Mouse (Mus musculus) neural tube, embryonic 11.5 days (tissue): ENCODE results near the gene H2bfm. TPM values are rescaled to one million over a fixed set of nuclear protein-coding genes. Genes with fewer than 3 reads are reported as not detected.
A peak's percentile ranks its signal among the peaks of the same experiment; 100 is the strongest.

Experiments used
- ATAC-seq: fragments of 200-750 bp; cut with Nextera tagmentation; 2 replicates; pipeline ENCODE4 v1.8.0; 2017; ENCODE audit warnings: moderate number of reproducible peaks, mild to moderate bottlenecking, moderate TSS enrichment, moderate library complexity; ENCODE audit not compliant: insufficient read depth, low FRiP score, low TSS enrichment
- DNase-seq: peaks from one replicate; pipeline ENCODE4 v3.0.0-alpha.2; 2015; ENCODE audit warnings: low spot score
- H3K27ac ChIP-seq: fragments of 300-500 bp; sonication (generic); 2 replicates; pipeline ENCODE4 v1.5.1; 2014; ENCODE audit warnings: low read depth, mild to moderate bottlenecking, low read length
- H3K27me3 ChIP-seq: fragments of 300-500 bp; sonication (generic); 2 replicates; pipeline ENCODE4 v1.6.1; 2014; ENCODE audit warnings: mild to moderate bottlenecking, low read length, mixed read lengths; ENCODE audit not compliant: control insufficient read depth, insufficient read depth
- H3K36me3 ChIP-seq: fragments of 300-500 bp; sonication (generic); 2 replicates; pipeline ENCODE4 v1.6.1; 2014; ENCODE audit warnings: mild to moderate bottlenecking, low read length, moderate library complexity, mixed read lengths; ENCODE audit not compliant: control insufficient read depth, insufficient read depth
- H3K4me1 ChIP-seq: fragments of 300-500 bp; sonication (generic); 2 replicates; pipeline ENCODE4 v1.6.1; 2014; ENCODE audit warnings: low read length, mixed read lengths; ENCODE audit not compliant: control insufficient read depth, insufficient read depth
- H3K4me2 ChIP-seq: fragments of 300-500 bp; sonication (generic); 2 replicates; pipeline ENCODE4 v1.6.1; 2014; ENCODE audit warnings: low read depth, mild to moderate bottlenecking, moderate library complexity
- H3K4me3 ChIP-seq: fragments of 300-500 bp; sonication (generic); 2 replicates; pipeline ENCODE4 v1.5.1; 2014; ENCODE audit warnings: low read depth, low read length
- H3K9ac ChIP-seq: fragments of 300-500 bp; sonication (generic); 2 replicates; pipeline ENCODE4 v1.6.1; 2014; ENCODE audit warnings: mild to moderate bottlenecking, low read length
- H3K9me3 ChIP-seq: fragments of 300-500 bp; sonication (generic); 2 replicates; pipeline ENCODE4 v1.6.1; 2016; ENCODE audit warnings: low read length; ENCODE audit not compliant: control insufficient read depth
- WGBS: fragments of 180-500 bp; shearing (Covaris S2); extraction: QIAGEN DNeasy Blood & Tissue Kit; methylation state at CpG from one replicate; pipeline ENCODE4 v1.1.7; 2014; 5-methylcytosine and 5-hydroxymethylcytosine counted together
- polyA plus RNA-seq: library from polyadenylated mRNA; unstranded; fragments of >200 nt; fragmentation: Nextera tagmentation; extraction: Ambion mirVana; gene quantifications from 2 replicates; pipeline ENCODE4 v1.2.1, GENCODE M21; 2014

Gene H2bfm
- polyA plus RNA-seq, 1 experiment from 2014 or later = not detected

- WGBS = 30% methylated on average over 15 of the region's 15 CpGs
These were observed 49.4 kb downstream of the H2bfm start, which contains the start of the genes Tmsb15l and Tmsb15b1 for GRCm38 (mm10) chrX:136976424-136977084. Gene Tmsb15l (minus strand): TSS chrX:136976869. Gene Tmsb15b1 (minus strand): TSS chrX:136976874.

More at GRCm38 (mm10) chrX:136976424-136977084, 49.4 kb downstream of the H2bfm start, which contains the start of the genes Tmsb15l and Tmsb15b1:
- Histone ChIP-seq H3K27me3 (no peaks in the 10 kb centered on the region), H3K27ac (no peak within 1 kb of the TSS), H3K4me1 (no peaks in the 10 kb centered on the region), H3K9me3 (no peaks in the 10 kb centered on the region), H3K36me3 (no peaks in the 10 kb centered on the region), H3K4me2 (peak within 1 kb of the TSS; percentile 41), H3K9ac (0 out of 2 replicates have a peak within 1 kb of the TSS, but pooled peaks have one; percentile 18), H3K4me3 (peak within 1 kb of the TSS; percentile 34)
- peak; percentile 68 for DNase-seq
- ATAC-seq = peak; percentile 100

Other genes with a start within 250 kb of the H2bfm start
- 8.9 and 9.3 TPM in 2 replicates for gene Tceal1, start 219.3 kb upstream of the H2bfm start, polyA plus RNA-seq
- gene Morf4l2, start 183.6 kb upstream of the H2bfm start, polyA plus RNA-seq = 622 and 646 TPM in 2 replicates
- gene Glra4, start 147.2 kb upstream of the H2bfm start, polyA plus RNA-seq = not detected in 2 replicates
- 28.7 and 38.6 TPM in 2 replicates for gene Plp1, start 104.7 kb upstream of the H2bfm start, polyA plus RNA-seq
- 5.8 and 5.9 TPM in 2 replicates for gene Rab9b, start 58.6 kb upstream of the H2bfm start, polyA plus RNA-seq
- gene Tmsb15b2, start 48.2 kb downstream of the H2bfm start, polyA plus RNA-seq = 54.1 and 56.2 TPM in 2 replicates
- gene Tmsb15l, start 49.5 kb downstream of the H2bfm start, polyA plus RNA-seq = 7.4 and 7.6 TPM in 2 replicates
- gene Tmsb15b1, start 49.5 kb downstream of the H2bfm start, polyA plus RNA-seq = 22.2 and 23.4 TPM in 2 replicates
- 82.3 and 88.8 TPM in 2 replicates for gene Zcchc18, start 65.8 kb downstream of the H2bfm start, polyA plus RNA-seq
- 11.2 and 13.7 TPM in 2 replicates for gene Slc25a53, start 111.0 kb downstream of the H2bfm start, polyA plus RNA-seq
- 12.5 and 12.7 TPM in 2 replicates for gene Fam199x, start 122.3 kb downstream of the H2bfm start, polyA plus RNA-seq
- gene Esx1, start 194.8 kb downstream of the H2bfm start, polyA plus RNA-seq = not detected in 2 replicates